Mouse (Mus musculus): ENCODE data around the gene Zcchc3.

GRCm38 (mm10) chr2:152450241-152450640 lies 35.4 kb upstream of the Zcchc3 start:
- TF ChIP-seq CTCF (IDR thresholded peaks at IDR 0.05; ENCODE audit: insufficient read depth, low read depth, low read length) (peak; percentile 29; the same call in 1 of the 2 replicates), POLR2A (IDR thresholded peaks at IDR 0.05; ENCODE audit: insufficient read depth, low read depth, low read length) (no peak)

Data from olfactory bulb, adult 2 months (tissue).